In genomic region chr11:6064215-6065045, GRCm38 (mm10) we compare ENCODE assay signal across 8 mouse cellular contexts. TPM values are rescaled to one million over a fixed set of nuclear protein-coding genes. Genes with fewer than 3 reads are reported as not detected.
DNase-seq lines count a peak whose midpoint lies in the region; ATAC-seq lines count a peak whose summit lies in the region.

No protein-coding gene starts in this region.

- peaks cover 68% of the 10 kb centered on the region for H3K27me3 ChIP-seq in lung, embryonic 16.5 days (ENCODE audit: control insufficient read depth, insufficient read depth, low read depth, low read length)
- peaks cover 95% of the 10 kb centered on the region for H3K27me3 ChIP-seq in limb, embryonic 13.5 days

- peak overlapping the region; percentile 50 for H3K4me3 ChIP-seq in lung, embryonic 16.5 days (ENCODE audit: low read length)
- H3K4me3 ChIP-seq in limb, embryonic 13.5 days: peak overlapping the region; percentile 60

- no peaks in the 10 kb centered on the region for H3K4me1 ChIP-seq in lung, embryonic 16.5 days (replicated peaks; ENCODE audit: control insufficient read depth, insufficient read depth, low read length)
- peaks cover 26% of the 10 kb centered on the region for H3K4me1 ChIP-seq in limb, embryonic 13.5 days

- H3K36me3 ChIP-seq in lung, embryonic 16.5 days (ENCODE audit: control insufficient read depth, insufficient read depth, low read length): no peaks in the 10 kb centered on the region
- H3K36me3 ChIP-seq in limb, embryonic 13.5 days: no peaks in the 10 kb centered on the region

- H3K9ac ChIP-seq in lung, embryonic 16.5 days (ENCODE audit: low read length): no peak overlapping the region
- H3K9ac ChIP-seq in limb, embryonic 13.5 days: peak overlapping the region; percentile 56

- no peak overlapping the region for H3K27ac ChIP-seq in lung, embryonic 16.5 days (ENCODE audit: low read length)
- no peak overlapping the region for H3K27ac ChIP-seq in limb, embryonic 13.5 days

- peak overlapping the region; percentile 78 for H3K4me2 ChIP-seq in lung, embryonic 16.5 days (ENCODE audit: low read depth, low read length)
- H3K4me2 ChIP-seq in limb, embryonic 13.5 days (replicated peaks): peak overlapping the region; percentile 95

- DNase-seq in cerebellum, adult 11 months: peak; percentile 56
- no peak for DNase-seq in cerebellum, postnatal 4 days (ENCODE audit: low spot score in 2 of 2)
- DNase-seq in lung, postnatal 4 days: no peak
- DNase-seq in right cerebral cortex, postnatal 14 days: peak; percentile 59
- no peak for DNase-seq in embryo, embryonic 9.5 days (ENCODE audit: extremely low spot score)
- DNase-seq in c-Kit-positive CD71-positive TER-119-positive erythroid progenitor cells, embryonic 14.5 days (ENCODE audit: low spot score): no peak

- ATAC-seq in lung, embryonic 16.5 days (ENCODE audit: low read depth): 0 out of 2 replicates have a peak, but pooled peaks have one; percentile 27
- ATAC-seq in limb, embryonic 13.5 days (ENCODE audit: low FRiP score, low read depth): no peak

- no peaks in the 10 kb centered on the region for H3K9me3 ChIP-seq in lung, embryonic 16.5 days (ENCODE audit: control insufficient read depth, low read length)
- H3K9me3 ChIP-seq in limb, embryonic 13.5 days: no peaks in the 10 kb centered on the region

- 4% methylated on average over 30 of the region's 30 CpGs for WGBS in lung, embryonic 16.5 days
- 4% methylated on average over 30 of the region's 30 CpGs for WGBS in limb, embryonic 13.5 days

RNA-seq across cellular contexts. Expression of gene Camk2b, which starts 1.7 kb away (rescaled TPM):
- polyA plus RNA-seq in lung, embryonic 16.5 days (2015; fragmentation: Nextera tagmentation; extraction: Ambion mirVana): 1.1 and 1.9 TPM in 2 replicates
- polyA plus RNA-seq in limb, embryonic 13.5 days (2015; fragmentation: Nextera tagmentation; extraction: Ambion mirVana): 1.6 and 1.7 TPM in 2 replicates

Comparison
In these comparisons a context has a peak if more than half of its experiments do, and no peak if none do; other contexts are left out.
1. DNase-seq: peak in cerebellum, adult 11 months (single experiment) and right cerebral cortex, postnatal 14 days (single experiment); none in cerebellum, postnatal 4 days (0 of 2), lung, postnatal 4 days (0 of 2), embryo, embryonic 9.5 days (single experiment) and c-Kit-positive CD71-positive TER-119-positive erythroid progenitor cells, embryonic 14.5 days (single experiment).